In the genomic region with DNA sequence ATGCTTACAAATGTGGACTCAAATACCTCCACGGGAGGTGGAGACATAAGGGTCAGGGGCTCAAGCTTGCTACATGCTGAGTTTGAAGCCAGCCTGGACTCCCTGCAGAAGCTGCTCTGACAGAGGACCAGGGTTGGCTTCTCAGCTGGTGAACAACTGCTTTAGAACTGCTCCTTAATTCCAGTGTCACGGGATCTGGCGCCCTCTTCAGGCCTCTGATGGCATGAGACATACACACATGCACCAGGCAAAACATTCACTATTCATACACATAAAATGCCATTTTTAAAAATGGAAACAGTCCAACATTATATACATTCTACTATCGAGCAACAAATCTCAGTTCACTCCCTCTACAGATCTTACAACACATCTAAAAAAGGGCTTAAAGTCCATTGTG, we compare ENCODE assay signal across 9 mouse cellular contexts. TPM values are rescaled to one million over a fixed set of nuclear protein-coding genes. Genes with fewer than 3 reads are reported as not detected.
DNase-seq lines count a peak whose midpoint lies in the region; ATAC-seq lines count a peak whose summit lies in the region.
"Had no signal": no experiment of that assay in that cellular context is flagged by ENCODE, and none has a peak within 500 bp of the region (broad histone marks: within the 10 kb centered on the region; RNA-seq: fewer than 3 reads in every experiment).

No protein-coding gene starts in this region.

- H3K36me3 ChIP-seq in midbrain, embryonic 11.5 days (ENCODE audit: control insufficient read depth, insufficient read depth, low read length): no peaks in the 10 kb centered on the region
- peaks cover 5% of the 10 kb centered on the region for H3K36me3 ChIP-seq in midbrain, embryonic 16.5 days (ENCODE audit: control insufficient read depth, insufficient read depth, low read length)
- peaks cover 2% of the 10 kb centered on the region; the same call in 1 of the 2 replicates for H3K36me3 ChIP-seq in liver, embryonic 16.5 days (ENCODE audit: control insufficient read depth, insufficient read depth)
- H3K36me3 ChIP-seq: heart, embryonic 15.5 days had no signal

- no peak overlapping the region for H3K9ac ChIP-seq in midbrain, embryonic 11.5 days (ENCODE audit: low read length)
- no peak overlapping the region for H3K9ac ChIP-seq in midbrain, embryonic 16.5 days (ENCODE audit: low read depth, low read length)
- H3K9ac ChIP-seq in liver, embryonic 16.5 days (ENCODE audit: low read depth, low read length): no peak overlapping the region
- H3K9ac ChIP-seq: heart, embryonic 15.5 days had no signal

- H3K4me3 ChIP-seq in midbrain, embryonic 11.5 days (ENCODE audit: low read depth, low read length): no peak overlapping the region
- H3K4me3 ChIP-seq in midbrain, embryonic 16.5 days (ENCODE audit: low read depth, low read length): no peak overlapping the region
- H3K4me3 ChIP-seq in liver, embryonic 16.5 days (ENCODE audit: low read depth, low read length): no peak overlapping the region
- H3K4me3 ChIP-seq: heart, embryonic 15.5 days had no signal

- H3K4me2 ChIP-seq in midbrain, embryonic 11.5 days: no peak overlapping the region
- no peak overlapping the region for H3K4me2 ChIP-seq in midbrain, embryonic 16.5 days (ENCODE audit: low read length)
- H3K4me2 ChIP-seq in liver, embryonic 16.5 days (ENCODE audit: low read depth, low read length): no peak overlapping the region
- H3K4me2 ChIP-seq: heart, embryonic 15.5 days had no signal

- intact Hi-C loops in heart, postnatal 25 days (cut with DNase I): no loop called here

- ATAC-seq in midbrain, embryonic 11.5 days (ENCODE audit: low FRiP score): no peak
- ATAC-seq in midbrain, embryonic 16.5 days: no peak
- ATAC-seq in liver, embryonic 16.5 days (ENCODE audit: low read depth): peak; percentile 70

- no peaks in the 10 kb centered on the region for H3K4me1 ChIP-seq in midbrain, embryonic 11.5 days (ENCODE audit: control insufficient read depth, insufficient read depth, low read length)
- H3K4me1 ChIP-seq in midbrain, embryonic 16.5 days (ENCODE audit: control insufficient read depth, insufficient read depth, low read length): no peaks in the 10 kb centered on the region
- no peaks in the 10 kb centered on the region for H3K4me1 ChIP-seq in liver, embryonic 16.5 days (ENCODE audit: control insufficient read depth, low read depth, low read length)
- H3K4me1 ChIP-seq: heart, embryonic 15.5 days had no signal

- H3K9me3 ChIP-seq in midbrain, embryonic 11.5 days (ENCODE audit: control insufficient read depth, low read length): no peaks in the 10 kb centered on the region
- no peaks in the 10 kb centered on the region for H3K9me3 ChIP-seq in midbrain, embryonic 16.5 days (replicated peaks; ENCODE audit: control insufficient read depth, low read length, poor library complexity, severe bottlenecking)
- no peaks in the 10 kb centered on the region for H3K9me3 ChIP-seq in liver, embryonic 16.5 days (replicated peaks; ENCODE audit: control insufficient read depth, low read length)
- H3K9me3 ChIP-seq: heart, embryonic 15.5 days had no signal

- no peak overlapping the region for H3K27ac ChIP-seq in midbrain, embryonic 11.5 days (ENCODE audit: low read depth, low read length)
- no peak overlapping the region for H3K27ac ChIP-seq in midbrain, embryonic 16.5 days (ENCODE audit: low read length)
- H3K27ac ChIP-seq in liver, embryonic 16.5 days (ENCODE audit: low read length): no peak overlapping the region
- H3K27ac ChIP-seq: heart, embryonic 15.5 days had no signal

- DNase-seq in midbrain, embryonic 11.5 days (ENCODE audit: low spot score, missing footprints): peak; percentile 95
- DNase-seq in ZHBTc4 (ENCODE audit: low read depth, low spot score): peak; percentile 17
- peak; percentile 43 to 66 for DNase-seq in cerebellum, postnatal 25 days
- peak; percentile 8 for DNase-seq in heart, postnatal 25 days (ENCODE audit: low spot score)
- peak; percentile 39 for DNase-seq in retina, postnatal 7 days (ENCODE audit: low read depth, low spot score)
- no peak for DNase-seq in right cerebral cortex, postnatal 36 days (ENCODE audit: low spot score in 2 of 2)

- no peaks in the 10 kb centered on the region for H3K27me3 ChIP-seq in midbrain, embryonic 11.5 days (ENCODE audit: control insufficient read depth, insufficient read depth, low read length)
- no peaks in the 10 kb centered on the region for H3K27me3 ChIP-seq in midbrain, embryonic 16.5 days (ENCODE audit: control insufficient read depth, insufficient read depth, low read depth, low read length)
- H3K27me3 ChIP-seq in liver, embryonic 16.5 days (ENCODE audit: control insufficient read depth, insufficient read depth, low read depth, low read length): no peaks in the 10 kb centered on the region
- H3K27me3 ChIP-seq: heart, embryonic 15.5 days had no signal

- WGBS in midbrain, embryonic 11.5 days: 13% methylated on average over 4 of the region's 4 CpGs
- WGBS in midbrain, embryonic 16.5 days: 14% methylated on average over 4 of the region's 4 CpGs
- WGBS in liver, embryonic 16.5 days (ENCODE audit: insufficient replicate concordance): 11% methylated on average over 4 of the region's 4 CpGs

RNA-seq across cellular contexts. Expression of a gene that starts 30.7 kb away (rescaled TPM):
- 121 and 130 TPM in 2 replicates for polyA plus RNA-seq in midbrain, embryonic 11.5 days (2014; fragmentation: Nextera tagmentation; extraction: Ambion mirVana)
- polyA plus RNA-seq in midbrain, embryonic 16.5 days (2015; fragmentation: Nextera tagmentation; extraction: Ambion mirVana): 7.1 and 9.6 TPM in 2 replicates
- 1 to 10 TPM; 1.1 to 1.5 TPM for total RNA-seq in heart, postnatal 25 days (2021)
- polyA plus RNA-seq in liver, embryonic 16.5 days (2015; fragmentation: Nextera tagmentation; extraction: Ambion mirVana): 101 and 110 TPM in 2 replicates

RNA-seq across cellular contexts. Expression of a gene that starts 30.9 kb away (rescaled TPM):
- polyA plus RNA-seq in midbrain, embryonic 11.5 days (2014; fragmentation: Nextera tagmentation; extraction: Ambion mirVana): 38.0 and 38.5 TPM in 2 replicates
- 3.4 and 3.7 TPM in 2 replicates for polyA plus RNA-seq in midbrain, embryonic 16.5 days (2015; fragmentation: Nextera tagmentation; extraction: Ambion mirVana)
- under 1 TPM in 1 of 2 experiments, not detected in 1; 0.34 TPM for total RNA-seq in heart, postnatal 25 days (2021)
- 36.1 and 41.4 TPM in 2 replicates for polyA plus RNA-seq in liver, embryonic 16.5 days (2015; fragmentation: Nextera tagmentation; extraction: Ambion mirVana)

RNA-seq across cellular contexts. Expression of a gene that starts 39.9 kb away (rescaled TPM):
- polyA plus RNA-seq in midbrain, embryonic 11.5 days (2014; fragmentation: Nextera tagmentation; extraction: Ambion mirVana): 56.2 and 61.4 TPM in 2 replicates
- 58.4 and 59.6 TPM in 2 replicates for polyA plus RNA-seq in midbrain, embryonic 16.5 days (2015; fragmentation: Nextera tagmentation; extraction: Ambion mirVana)
- 10 to 100 TPM; 88.0 to 92.5 TPM for total RNA-seq in heart, postnatal 25 days (2021)
- polyA plus RNA-seq in liver, embryonic 16.5 days (2015; fragmentation: Nextera tagmentation; extraction: Ambion mirVana): 68.8 and 69.6 TPM in 2 replicates

RNA-seq across cellular contexts. Expression of a gene that starts 40.0 kb away (rescaled TPM):
- 0.20 and 0.69 TPM in 2 replicates for polyA plus RNA-seq in midbrain, embryonic 11.5 days (2014; fragmentation: Nextera tagmentation; extraction: Ambion mirVana)
- 1.0 TPM in 2 replicates for polyA plus RNA-seq in midbrain, embryonic 16.5 days (2015; fragmentation: Nextera tagmentation; extraction: Ambion mirVana)
- under 1 TPM; 0.17 to 0.18 TPM for total RNA-seq in heart, postnatal 25 days (2021)
- 0.14 and 0.34 TPM in 2 replicates for polyA plus RNA-seq in liver, embryonic 16.5 days (2015; fragmentation: Nextera tagmentation; extraction: Ambion mirVana)

Comparison
In these comparisons a context has a peak if more than half of its experiments do, and no peak if none do; other contexts are left out.
1. DNase-seq: peak in midbrain, embryonic 11.5 days (single experiment), ZHBTc4 (single experiment), cerebellum, postnatal 25 days (2 of 2), heart, postnatal 25 days (single experiment) and retina, postnatal 7 days (single experiment); none in right cerebral cortex, postnatal 36 days (0 of 2).